Mouse (Mus musculus) lung, embryonic 14.5 days (tissue): ENCODE data around the gene Klf15. TPM values are rescaled to one million over a fixed set of nuclear protein-coding genes. Genes with fewer than 3 reads are reported as not detected.

Experiments
- ATAC-seq: fragments of 200-750 bp; cut with Nextera tagmentation; 2 replicates; pipeline ENCODE4 v1.8.0; 2017; ENCODE audit warnings: mild to moderate bottlenecking, moderate TSS enrichment, moderate library complexity; ENCODE audit not compliant: insufficient read depth
- DNase-seq: peaks from one replicate; pipeline ENCODE4 v3.0.0-alpha.2; 2015
- H3K27ac ChIP-seq: fragments of 300-500 bp; sonication (generic); 2 replicates; pipeline ENCODE4 v1.5.1; 2014; ENCODE audit warnings: low read depth, mild to moderate bottlenecking, moderate library complexity
- H3K27me3 ChIP-seq: fragments of 300-500 bp; sonication (generic); 2 replicates; pipeline ENCODE4 v1.6.1; 2014; ENCODE audit warnings: low read length, control low read depth; ENCODE audit not compliant: insufficient read depth
- H3K36me3 ChIP-seq: fragments of 300-500 bp; sonication (generic); 2 replicates; pipeline ENCODE4 v1.6.1; 2014; ENCODE audit warnings: control low read depth; ENCODE audit not compliant: insufficient read depth
- H3K4me1 ChIP-seq: fragments of 300-500 bp; sonication (generic); 2 replicates; pipeline ENCODE4 v1.6.1; 2014; ENCODE audit warnings: antibody characterized with exemption, control low read depth; ENCODE audit not compliant: insufficient read depth
- H3K4me2 ChIP-seq: fragments of 300-500 bp; sonication (generic); 2 replicates; pipeline ENCODE4 v1.6.1; 2014; ENCODE audit warnings: mild to moderate bottlenecking
- H3K4me3 ChIP-seq: fragments of 300-500 bp; sonication (generic); 2 replicates; pipeline ENCODE4 v1.5.1; 2014; ENCODE audit warnings: low read depth, low read length
- H3K9ac ChIP-seq: fragments of 300-500 bp; sonication (generic); 2 replicates; pipeline ENCODE4 v1.6.1; 2014
- H3K9me3 ChIP-seq: fragments of 300-500 bp; sonication (generic); 2 replicates; pipeline ENCODE4 v1.6.1; 2016; ENCODE audit warnings: low read depth, low read length, control low read depth
- CTCF ChIP-seq: IDR thresholded peaks from 2 replicates; pipeline ENCODE4 v1.5.1; 2016; ENCODE audit warnings: antibody characterized with exemption, low read depth
- WGBS: fragments of 180-500 bp; shearing (Covaris S2); extraction: QIAGEN DNeasy Blood & Tissue Kit; methylation state at CpG from one replicate; pipeline ENCODE4 v1.1.7; 2014; 5-methylcytosine and 5-hydroxymethylcytosine counted together
- polyA plus RNA-seq: library from polyadenylated mRNA; unstranded; fragments of >200 nt; fragmentation: Nextera tagmentation; extraction: Ambion mirVana; gene quantifications from 2 replicates; pipeline ENCODE4 v1.2.1, GENCODE M21; 2014

Gene Klf15
- polyA plus RNA-seq, 1 experiment from 2014 or later, result 8.1 TPM

- TF ChIP-seq CTCF, result no peak
- no peak overlapping the region for H3K4me2 ChIP-seq
- WGBS, result 85% methylated on average over 6 of the region's 6 CpGs
- H3K36me3 ChIP-seq, result peaks cover 5% of the 10 kb centered on the region; the same call in 1 of the 2 replicates
- H3K27me3 ChIP-seq, result no peaks in the 10 kb centered on the region
- no peak overlapping the region for H3K4me3 ChIP-seq
- no peak for DNase-seq
- no peaks in the 10 kb centered on the region for H3K9me3 ChIP-seq
- H3K9ac ChIP-seq, result no peak overlapping the region
- ATAC-seq, result no peak
- H3K27ac ChIP-seq, result no peak overlapping the region
- H3K4me1 ChIP-seq, result peaks cover 5% of the 10 kb centered on the region; the same call in 1 of the 2 replicates
Observed at GRCm38 (mm10) chr6:90469041-90469440, 6.7 kb downstream of the Klf15 start.

- ATAC-seq, result no peak
- H3K9ac ChIP-seq, result no peak overlapping the region
- peaks cover 4% of the 10 kb centered on the region; the same call in 1 of the 2 replicates for H3K4me1 ChIP-seq
- TF ChIP-seq CTCF, result no peak
- no peak overlapping the region for H3K4me3 ChIP-seq
- H3K4me2 ChIP-seq, result no peak overlapping the region
- no peak overlapping the region for H3K27ac ChIP-seq
- WGBS, result 75% methylated on average over 2 of the region's 2 CpGs
- no peak for DNase-seq
- no peaks in the 10 kb centered on the region for H3K9me3 ChIP-seq
- H3K36me3 ChIP-seq, result peaks cover 5% of the 10 kb centered on the region; the same call in 1 of the 2 replicates
- H3K27me3 ChIP-seq, result no peaks in the 10 kb centered on the region
Observed at GRCm38 (mm10) chr6:90470255-90470654, 7.9 kb downstream of the Klf15 start.

GRCm38 (mm10) chr6:90470947-90471541 is 8.7 kb downstream of the Klf15 start:
- Histone ChIP-seq H3K27me3 (no peaks in the 10 kb centered on the region), H3K9me3 (no peaks in the 10 kb centered on the region), H3K4me1 (peaks cover 4% of the 10 kb centered on the region; the same call in 1 of the 2 replicates), H3K36me3 (peaks cover 5% of the 10 kb centered on the region; the same call in 1 of the 2 replicates), H3K27ac (peak overlapping the region; percentile 72), H3K9ac (no peak overlapping the region), H3K4me2 (no peak overlapping the region), H3K4me3 (no peak overlapping the region)
- ATAC-seq (peak; percentile 67; the same call in 1 of the 2 replicates), DNase-seq (peak; percentile 68)
- TF ChIP-seq CTCF, result no peak
- 37% methylated on average over 12 of the region's 12 CpGs for WGBS

- Histone ChIP-seq H3K9ac (no peak overlapping the region), H3K4me3 (no peak overlapping the region), H3K4me1 (peaks cover 4% of the 10 kb centered on the region; the same call in 1 of the 2 replicates), H3K36me3 (peaks cover 5% of the 10 kb centered on the region; the same call in 1 of the 2 replicates), H3K27me3 (no peaks in the 10 kb centered on the region), H3K27ac (no peak overlapping the region), H3K9me3 (no peaks in the 10 kb centered on the region), H3K4me2 (no peak overlapping the region)
- no peak for ATAC-seq
- DNase-seq, result no peak
- TF ChIP-seq CTCF, result no peak
- WGBS, result 66% methylated on average over 4 of the region's 4 CpGs
Observed at GRCm38 (mm10) chr6:90472079-90472478, 9.7 kb downstream of the Klf15 start.

- H3K27me3 ChIP-seq, result no peaks in the 10 kb centered on the region
- no peak for TF ChIP-seq CTCF
Observed at GRCm38 (mm10) chr6:90472697-90473096, 10.3 kb downstream of the Klf15 start.

GRCm38 (mm10) chr6:90473630-90474360 is 11.4 kb downstream of the Klf15 start:
- no peak for DNase-seq
- H3K9me3 ChIP-seq, result no peaks in the 10 kb centered on the region
- no peaks in the 10 kb centered on the region for H3K36me3 ChIP-seq
- H3K27ac ChIP-seq, result no peak overlapping the region
- H3K27me3 ChIP-seq, result no peaks in the 10 kb centered on the region
- no peak overlapping the region for H3K4me3 ChIP-seq
- peaks cover 4% of the 10 kb centered on the region; the same call in 1 of the 2 replicates for H3K4me1 ChIP-seq
- 91% methylated on average over 24 of the region's 24 CpGs for WGBS
- no peak for TF ChIP-seq CTCF
- H3K9ac ChIP-seq, result no peak overlapping the region
- no peak for ATAC-seq
- H3K4me2 ChIP-seq, result no peak overlapping the region

More at GRCm38 (mm10) chr6:90472697-90473096, 10.3 kb downstream of the Klf15 start:
- Histone ChIP-seq H3K4me3 (no peak overlapping the region), H3K9ac (no peak overlapping the region), H3K36me3 (no peaks in the 10 kb centered on the region), H3K27ac (no peak overlapping the region), H3K9me3 (no peaks in the 10 kb centered on the region), H3K4me1 (peaks cover 4% of the 10 kb centered on the region; the same call in 1 of the 2 replicates), H3K4me2 (no peak overlapping the region)
- WGBS, result 81% methylated on average over 3 of the region's 3 CpGs
- ATAC-seq (no peak), DNase-seq (no peak)

GRCm38 (mm10) chr6:90474361-90474750 is 12.0 kb downstream of the Klf15 start:
- ATAC-seq, result no peak
- 85% methylated on average over 3 of the region's 3 CpGs for WGBS
- Histone ChIP-seq H3K36me3 (no peaks in the 10 kb centered on the region), H3K4me1 (peaks cover 4% of the 10 kb centered on the region; the same call in 1 of the 2 replicates), H3K4me2 (no peak overlapping the region), H3K27me3 (no peaks in the 10 kb centered on the region), H3K27ac (no peak overlapping the region), H3K9me3 (no peaks in the 10 kb centered on the region), H3K9ac (no peak overlapping the region), H3K4me3 (no peak overlapping the region)
- no peak for DNase-seq
- no peak for TF ChIP-seq CTCF
